Mouse (Mus musculus) CD8-positive naive resting alpha-beta T cell, adult 2 months (primary cell): ENCODE results near the gene Sprtn.

Experiments used
- DNase-seq, 2 experiments: peaks; one replicate each; pipeline ENCODE4 v3.0.0; 2022; ENCODE audit warnings: low read depth in 2 of 2, low spot score in 2 of 2

The Sprtn gene

GRCm38 (mm10) chr8:124898251-124898905 is 692 bp downstream of the Sprtn start:
- DNase-seq, result peak in 1 of 2 experiments; percentile 7

- DNase-seq, result no peak
Measured at GRCm38 (mm10) chr8:124903198-124903597, 5.5 kb downstream of the Sprtn start.

- no peak for DNase-seq
Measured at GRCm38 (mm10) chr8:124905482-124905881, 7.8 kb downstream of the Sprtn start.

GRCm38 (mm10) chr8:124909936-124910335 is 12.2 kb downstream of the Sprtn start:
- no peak for DNase-seq

- DNase-seq, result no peak
Measured at GRCm38 (mm10) chr8:124910349-124910748, 12.7 kb downstream of the Sprtn start.

- no peak for DNase-seq
Measured at GRCm38 (mm10) chr8:124911938-124912872, 14.5 kb downstream of the Sprtn start.

- DNase-seq, result no peak
Measured at GRCm38 (mm10) chr8:124914061-124914460, 16.4 kb downstream of the Sprtn start.

GRCm38 (mm10) chr8:124917741-124918484 is 20.2 kb downstream of the Sprtn start:
- DNase-seq, result no peak

- no peak for DNase-seq
Measured at GRCm38 (mm10) chr8:124921369-124922279, 23.9 kb downstream of the Sprtn start.

GRCm38 (mm10) chr8:124922490-124923089 is 24.9 kb downstream of the Sprtn start:
- no peak for DNase-seq

GRCm38 (mm10) chr8:124923971-124924652 is 26.4 kb downstream of the Sprtn start:
- no peak for DNase-seq

- no peak for DNase-seq
Measured at GRCm38 (mm10) chr8:124925544-124926266, 28.0 kb downstream of the Sprtn start.

- DNase-seq, result no peak
Measured at GRCm38 (mm10) chr8:124926351-124926771, 28.7 kb downstream of the Sprtn start.

GRCm38 (mm10) chr8:124929006-124929405 is 31.3 kb downstream of the Sprtn start:
- DNase-seq, result no peak

- no peak for DNase-seq
Measured at GRCm38 (mm10) chr8:124930086-124930485, 32.4 kb downstream of the Sprtn start.

GRCm38 (mm10) chr8:124930649-124931048 is 33.0 kb downstream of the Sprtn start:
- DNase-seq, result no peak

- no peak for DNase-seq
Measured at GRCm38 (mm10) chr8:124932435-124932834, 34.7 kb downstream of the Sprtn start.

GRCm38 (mm10) chr8:124935116-124935515 is 37.4 kb downstream of the Sprtn start:
- DNase-seq, result no peak

GRCm38 (mm10) chr8:124936699-124937098 is 39.0 kb downstream of the Sprtn start:
- DNase-seq, result no peak
